Mouse (Mus musculus) T-helper 2 cell (primary cell): ENCODE measurements at regions not wholly inside any gene's neighbourhood (a gene's known extent, or its start where the extent isn't known, plus 50 kb on each side); places are given as distances from the start of the nearest gene placed in this dataset.

Source experiments
- in situ Hi-C: fragments of 300-600 bp; cut with MboI, MseI; formaldehyde crosslinking; loops from one replicate; pipeline ENCODE4 v1.15.1; 2025; ENCODE audit warnings: high pct_unique_total_duplicates

DNA sequence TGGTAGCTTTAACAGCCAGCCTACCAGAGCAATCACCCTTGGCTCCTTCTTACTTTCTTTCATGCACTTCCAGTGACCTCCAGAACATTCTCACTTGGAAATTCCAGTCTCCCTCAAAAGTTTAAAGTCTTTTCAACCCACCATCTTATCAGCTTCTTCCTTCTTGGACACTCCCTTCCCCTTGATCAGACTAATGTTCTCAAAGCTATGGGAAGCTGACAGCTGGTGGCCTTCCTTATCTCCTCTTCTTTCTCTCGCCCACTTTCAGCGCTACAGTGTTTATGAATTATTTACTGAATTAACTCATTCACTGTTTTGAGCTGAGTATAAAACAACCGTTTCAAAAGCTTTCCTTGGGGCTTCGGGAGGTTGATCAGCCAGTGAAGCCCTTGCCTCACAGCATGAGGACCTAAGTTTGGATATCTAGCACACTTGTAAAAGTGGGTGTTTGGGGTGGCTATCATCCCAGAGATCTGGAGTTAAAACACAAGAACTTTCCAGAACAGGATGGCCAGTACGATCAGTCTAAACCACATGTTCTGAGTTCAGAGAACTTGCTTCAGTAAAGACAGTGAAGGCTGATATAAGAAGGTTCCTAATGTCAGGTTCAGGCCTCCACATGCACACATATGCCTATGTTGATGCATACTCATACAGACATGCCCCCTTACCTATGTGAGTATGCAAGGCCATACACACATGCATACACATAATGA is 59.7 kb upstream of the Ikzf2 start:
- in situ Hi-C loops = no loop called here

DNA sequence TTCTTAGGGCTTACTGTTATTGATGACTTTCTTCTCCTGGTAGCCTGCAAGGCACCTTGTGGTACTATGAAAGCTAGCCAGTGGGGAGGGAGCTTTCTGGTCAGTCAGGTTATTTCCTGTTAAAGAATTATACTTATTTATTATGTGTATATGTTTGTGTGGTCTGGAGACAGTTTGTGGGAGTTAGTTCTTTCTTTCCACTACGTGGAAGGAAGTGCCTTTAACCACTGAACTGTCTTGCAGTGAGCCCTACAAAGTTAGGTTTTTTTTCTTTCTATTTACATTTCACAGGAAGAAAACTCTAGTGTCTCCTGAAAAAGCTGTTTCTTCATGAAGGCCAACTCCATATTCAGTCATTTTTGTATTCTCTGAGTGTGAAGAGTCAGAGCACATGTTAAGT is 65.7 kb upstream of the Ikzf2 start:
- in situ Hi-C loops = no loop called here

DNA sequence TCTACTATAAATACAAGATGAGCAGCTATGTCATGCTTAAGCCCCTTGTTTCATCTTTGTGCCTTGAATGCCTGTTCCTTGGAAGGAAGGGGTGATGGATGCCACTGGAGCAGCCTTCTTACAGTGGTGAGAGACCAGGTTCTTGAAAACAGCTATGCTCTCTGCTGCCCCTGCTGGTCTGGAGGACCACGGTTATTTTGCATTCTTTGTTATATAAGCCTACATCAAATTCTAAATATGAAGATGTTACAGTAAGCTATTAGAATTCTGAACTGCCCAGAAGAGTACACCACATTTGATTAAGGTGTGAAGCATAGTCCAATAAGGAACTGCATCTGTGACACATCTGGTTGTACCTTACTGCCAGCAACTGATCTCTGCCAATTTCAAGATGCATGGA is 69.1 kb upstream of the Spag16 start:
- in situ Hi-C loops = no loop called here

DNA sequence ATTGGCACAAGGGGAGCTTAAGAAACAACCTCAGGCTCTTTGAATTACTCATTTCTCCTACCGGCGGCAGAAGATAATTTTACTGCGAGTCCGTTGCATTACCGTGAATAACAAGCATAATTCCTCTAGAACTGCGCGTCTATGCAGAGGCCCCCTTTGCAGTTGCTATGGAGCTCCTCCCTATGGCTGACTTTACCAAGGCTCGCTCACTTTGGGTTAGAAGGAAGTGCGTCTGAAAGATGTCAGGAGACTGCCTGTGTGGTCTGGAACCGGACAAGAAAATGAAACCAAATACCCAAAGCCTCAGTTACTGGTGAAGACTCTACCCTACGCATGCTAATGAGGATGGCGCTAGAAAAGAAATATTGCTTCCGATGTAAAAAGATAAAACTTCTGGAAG is 67.2 kb upstream of the Spag16 start:
- in situ Hi-C loops = no loop called here

DNA sequence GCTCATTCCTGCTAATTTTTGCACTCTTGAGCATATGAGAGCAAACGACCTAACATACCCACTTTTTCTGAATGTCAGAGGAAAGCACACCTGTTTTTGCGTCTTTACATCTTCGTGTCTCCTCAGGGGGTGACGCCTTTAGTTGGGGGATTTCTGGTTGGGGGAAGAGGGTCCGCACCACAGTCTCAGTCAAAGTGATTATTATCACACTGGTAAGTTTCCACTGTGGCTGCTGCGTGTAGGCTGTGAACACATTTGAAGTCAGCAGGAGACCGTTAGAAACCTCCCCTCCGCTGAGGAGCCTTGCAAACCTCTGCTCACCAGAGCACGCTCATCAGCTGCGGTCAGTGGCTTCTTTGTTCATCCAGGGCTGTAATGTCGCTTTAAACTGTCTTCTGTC is 58.1 kb upstream of the Spag16 start:
- in situ Hi-C loops = no loop called here

DNA sequence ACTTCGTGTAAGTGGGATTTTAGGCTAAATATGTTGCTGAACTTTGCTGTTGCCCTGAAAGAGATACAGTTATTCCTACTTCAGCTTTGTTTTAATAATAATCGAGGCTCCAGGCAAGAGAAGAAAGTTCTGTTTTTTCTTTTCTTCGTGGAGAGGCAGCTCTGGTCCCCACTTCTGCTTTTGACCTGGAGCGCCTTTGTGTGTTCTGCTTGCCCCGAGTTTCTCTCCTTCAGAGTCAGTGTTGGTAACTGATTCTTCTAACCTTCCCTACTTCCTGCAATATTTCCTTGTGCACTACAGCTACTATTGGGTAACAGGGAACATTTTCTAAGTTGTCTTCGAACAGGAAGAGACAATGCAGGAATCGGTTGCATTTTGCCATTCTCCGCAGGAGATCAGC is 56.6 kb upstream of the Spag16 start:
- in situ Hi-C loops = no loop called here

DNA sequence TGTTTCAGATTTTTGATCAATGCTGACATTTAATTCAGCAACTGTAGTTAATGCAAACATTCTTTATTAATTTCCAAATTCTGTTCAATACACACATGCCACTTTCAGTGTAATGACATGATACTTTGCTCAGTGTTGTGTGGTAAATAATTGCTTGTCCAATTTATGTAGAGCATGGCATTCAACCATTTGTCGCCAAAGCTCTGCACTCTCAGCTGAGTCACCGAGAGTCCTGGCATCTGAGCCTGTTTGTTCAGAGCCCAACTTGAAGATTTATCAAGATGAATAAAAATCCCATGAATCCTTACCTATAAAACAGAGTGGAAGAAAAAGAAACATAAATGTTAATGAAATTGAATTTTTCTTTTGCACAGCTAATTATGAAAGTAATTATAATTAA is 55.3 kb upstream of the Spag16 start:
- in situ Hi-C loops = no loop called here

DNA sequence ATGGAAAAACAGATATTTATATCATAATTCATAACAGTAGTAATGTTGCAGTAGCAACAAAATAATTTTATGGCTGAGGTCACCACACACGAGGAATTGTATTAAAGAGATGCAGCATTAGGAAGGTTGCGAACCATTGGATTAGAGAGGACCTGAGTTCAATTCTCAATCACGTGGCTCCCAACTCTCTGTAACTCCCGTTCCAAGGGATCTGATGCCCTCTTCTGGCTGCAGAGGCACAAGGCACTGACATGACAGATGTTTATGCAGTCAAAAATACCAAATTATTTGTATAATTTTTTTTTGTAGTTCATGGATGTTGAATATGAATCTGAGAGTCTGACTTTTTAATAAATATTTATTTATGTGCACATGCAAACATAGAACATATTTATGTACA is 51.2 kb upstream of the Spag16 start:
- in situ Hi-C loops = loop anchor here (5.0 kb wide), 1 partner anchor 533 kb away; no protein-coding TSS in a partner anchor
